Mouse (Mus musculus) stomach, embryonic 16.5 days (tissue): ENCODE results near the gene Abcb9. TPM values are rescaled to one million over a fixed set of nuclear protein-coding genes. Genes with fewer than 3 reads are reported as not detected.

Experiments
- polyA plus RNA-seq: library from polyadenylated mRNA; unstranded; fragments of >200 nt; fragmentation: Nextera tagmentation; extraction: Ambion mirVana; gene quantifications from 2 replicates; pipeline ENCODE4 v1.2.1, GENCODE M21; 2015

Gene Abcb9
- polyA plus RNA-seq, 1 experiment from 2014 or later, result 3.2 TPM

Other genes starting within 250 kb of the Abcb9 start
- 6.5 and 8.7 TPM in 2 replicates for gene Hcar2, start 230.3 kb downstream of the Abcb9 start, polyA plus RNA-seq
- gene Hcar1, start 215.8 kb downstream of the Abcb9 start, polyA plus RNA-seq, result 6.1 and 6.3 TPM in 2 replicates
- 117 and 132 TPM in 2 replicates for gene Denr, start 188.6 kb downstream of the Abcb9 start, polyA plus RNA-seq
- gene Gm43518, start 168.4 kb downstream of the Abcb9 start, polyA plus RNA-seq, result 1.8 and 3.2 TPM in 2 replicates
- 4.8 and 6.8 TPM in 2 replicates for gene Ccdc62, start 165.1 kb downstream of the Abcb9 start, polyA plus RNA-seq
- gene Hip1r, start 122.2 kb downstream of the Abcb9 start, polyA plus RNA-seq, result 31.2 and 35.2 TPM in 2 replicates
- 39.6 and 44.4 TPM in 2 replicates for gene Vps37b, start 63.5 kb downstream of the Abcb9 start, polyA plus RNA-seq
- gene Ogfod2, start 16.5 kb upstream of the Abcb9 start, polyA plus RNA-seq, result 27.7 and 30.2 TPM in 2 replicates
- gene Arl6ip4, start 20.3 kb upstream of the Abcb9 start, polyA plus RNA-seq, result 76.1 and 81.6 TPM in 2 replicates
- 2.4 and 2.6 TPM in 2 replicates for gene Pitpnm2, start 154.0 kb upstream of the Abcb9 start, polyA plus RNA-seq
- 7.7 and 8.5 TPM in 2 replicates for gene Mphosph9, start 232.2 kb upstream of the Abcb9 start, polyA plus RNA-seq
- gene 2810006K23Rik, start 232.3 kb upstream of the Abcb9 start, polyA plus RNA-seq, result 13.3 and 16.1 TPM in 2 replicates